Mouse (Mus musculus): ENCODE results near the gene Krt17.

DNA sequence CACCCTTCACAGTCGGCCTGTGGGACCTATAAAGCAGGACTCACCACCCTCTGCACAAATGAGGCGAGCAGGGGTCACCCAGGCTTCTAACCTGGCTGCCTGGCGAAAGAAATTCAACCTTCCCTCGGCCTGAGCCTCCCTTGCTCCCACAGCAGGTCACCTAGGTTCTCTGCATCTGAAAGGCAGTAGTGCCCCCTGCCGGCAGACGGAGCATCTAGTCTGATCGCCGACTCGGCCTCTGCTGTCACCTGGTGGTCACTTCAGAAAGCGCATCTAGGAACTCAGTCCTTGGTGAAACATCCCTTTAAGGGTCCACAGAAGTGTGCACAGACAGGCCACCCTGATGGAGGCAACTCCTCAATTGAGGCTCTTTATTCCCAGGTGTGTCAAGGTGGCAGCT, 34.5 kb upstream of the Krt17 start:
- peak; percentile 93 for TF ChIP-seq EP300 (IDR thresholded peaks at IDR 0.05; ENCODE audit: insufficient read depth, low read depth, low read length)
- TF ChIP-seq CTCF (IDR thresholded peaks at IDR 0.05): no peak; the same call in 1 of the 2 replicates
